Comparison of ENCODE assay signal across 26 mouse cellular contexts in genomic region chr7:80853218-80853617, GRCm38 (mm10). TPM values are rescaled to one million over a fixed set of nuclear protein-coding genes. Genes with fewer than 3 reads are reported as not detected.
DNase-seq lines count a peak whose midpoint lies in the region; ATAC-seq and TF ChIP-seq lines count a peak whose summit lies in the region.
"Had no signal": no experiment of that assay in that cellular context is flagged by ENCODE, and none has a peak within 500 bp of the region (broad histone marks: within the 10 kb centered on the region; RNA-seq: fewer than 3 reads in every experiment).

No protein-coding gene starts in this region.

- H3K4me2 ChIP-seq in midbrain, postnatal 0 days (ENCODE audit: low read depth, low read length, poor library complexity, severe bottlenecking): no peak overlapping the region
- H3K4me2 ChIP-seq: hindbrain, embryonic 13.5 days; midbrain, embryonic 11.5 days; neural tube, embryonic 12.5 days had no signal

- DNase-seq in left cerebral cortex, adult 2 months (ENCODE audit: extremely low spot score in 1 of 2, low spot score in 2 of 2): no peak
- DNase-seq in left cerebral cortex, adult 8-10 months (ENCODE audit: low spot score in 2 of 2): no peak
- no peak for DNase-seq in midbrain, postnatal 0 days (ENCODE audit: low spot score)
- DNase-seq in midbrain, embryonic 10.5 days (ENCODE audit: low spot score): no peak
- DNase-seq in ES-CJ7 (ENCODE audit: low read depth, low spot score) (peak; percentile 35), R1 (ENCODE audit: low read depth, low spot score) (peak; percentile 46)
- DNase-seq in natural killer cell, adult 2 months (ENCODE audit: low spot score in 2 of 2): no peak
- DNase-seq: adrenal gland, adult 8-10 months; cerebellum, adult 11-12 months; cerebellum, postnatal 10 days; gastrocnemius, postnatal 14 days; heart, adult 18-20 months; heart, postnatal 36 days; kidney, adult 2 months; kidney, postnatal 14 days; layer of hippocampus, postnatal 36 days; lung, adult 2 months; retina, postnatal 1 day; right cerebral cortex, postnatal 25 days; spleen, adult 18-20 months had no signal

- intact Hi-C loops in left cerebral cortex, adult 2 months (cut with DNase I): no loop called here

- H3K4me3 ChIP-seq in left cerebral cortex, adult 2 months: no peak overlapping the region
- no peak overlapping the region for H3K4me3 ChIP-seq in midbrain, postnatal 0 days (ENCODE audit: low read depth, low read length)
- H3K4me3 ChIP-seq in midbrain, embryonic 10.5 days: no peak overlapping the region
- H3K4me3 ChIP-seq: forebrain, embryonic 10.5 days; hindbrain, embryonic 13.5 days; neural tube, embryonic 12.5 days had no signal

- no peaks in the 10 kb centered on the region for H3K27me3 ChIP-seq in midbrain, postnatal 0 days (ENCODE audit: insufficient read depth, low read length)
- H3K27me3 ChIP-seq in midbrain, embryonic 10.5 days (ENCODE audit: low read depth, poor library complexity, severe bottlenecking): no peaks in the 10 kb centered on the region
- H3K27me3 ChIP-seq: hindbrain, embryonic 13.5 days; neural tube, embryonic 12.5 days had no signal

- no peaks in the 10 kb centered on the region for H3K9me3 ChIP-seq in midbrain, postnatal 0 days (ENCODE audit: low read length)
- no peaks in the 10 kb centered on the region for H3K9me3 ChIP-seq in midbrain, embryonic 10.5 days (replicated peaks)
- H3K9me3 ChIP-seq: forebrain, embryonic 10.5 days; hindbrain, embryonic 13.5 days; neural tube, embryonic 12.5 days had no signal

- no peak for ATAC-seq in midbrain, postnatal 0 days (ENCODE audit: low FRiP score)
- ATAC-seq: forebrain, embryonic 16.5 days had no signal

- no peaks in the 10 kb centered on the region for H3K36me3 ChIP-seq in midbrain, postnatal 0 days (ENCODE audit: insufficient read depth, low read length)
- H3K36me3 ChIP-seq in midbrain, embryonic 10.5 days: no peaks in the 10 kb centered on the region
- H3K36me3 ChIP-seq: forebrain, embryonic 10.5 days; hindbrain, embryonic 13.5 days; neural tube, embryonic 12.5 days had no signal

- TF ChIP-seq CTCF in left cerebral cortex, adult 2 months (IDR thresholded peaks at IDR 0.05): peak; percentile 27
- 0 out of 2 replicates have a peak, but pooled peaks have one; percentile 19 for TF ChIP-seq CTCF in midbrain, postnatal 0 days (IDR thresholded peaks at IDR 0.05)

- H3K4me1 ChIP-seq in midbrain, postnatal 0 days (ENCODE audit: insufficient read depth, low read length): no peaks in the 10 kb centered on the region
- H3K4me1 ChIP-seq in midbrain, embryonic 10.5 days: no peaks in the 10 kb centered on the region
- H3K4me1 ChIP-seq: forebrain, embryonic 10.5 days; hindbrain, embryonic 13.5 days; neural tube, embryonic 12.5 days had no signal

- 98% methylated on average over 3 of the region's 3 CpGs for whole genome bisulfite sequencing in midbrain, postnatal 0 days
- WGBS in midbrain, embryonic 10.5 days: 89% methylated on average over 3 of the region's 3 CpGs

- H3K27ac ChIP-seq in left cerebral cortex, adult 2 months: no peak overlapping the region
- H3K27ac ChIP-seq in midbrain, postnatal 0 days (ENCODE audit: low read depth, low read length): no peak overlapping the region
- H3K27ac ChIP-seq in midbrain, embryonic 10.5 days (replicated peaks): no peak overlapping the region
- H3K27ac ChIP-seq: forebrain, embryonic 10.5 days; hindbrain, embryonic 13.5 days; macrophage; neural tube, embryonic 12.5 days had no signal

- no peak overlapping the region for H3K9ac ChIP-seq in midbrain, postnatal 0 days (replicated peaks; ENCODE audit: low read length, poor library complexity, severe bottlenecking)
- H3K9ac ChIP-seq: hindbrain, embryonic 13.5 days; neural tube, embryonic 12.5 days had no signal

RNA-seq across cellular contexts. Expression of gene Zscan2, which starts 7.5 kb away (rescaled TPM):
- 10 to 100 TPM; 15.9 to 16.5 TPM for total RNA-seq in left cerebral cortex, adult 2 months (2021)
- total RNA-seq in left cerebral cortex, adult 8-10 months (2022): 10 to 100 TPM; 11.3 to 16.9 (median 14.0) TPM
- total RNA-seq in midbrain, postnatal 0 days (2014; rRNA removed): 18.2 and 22.4 TPM in 2 replicates
- polyA plus RNA-seq in midbrain, postnatal 0 days (2015; fragmentation: Nextera tagmentation; extraction: Ambion mirVana): 2.7 TPM in 2 replicates
- 2.5 and 2.9 TPM in 2 replicates for polyA plus RNA-seq in midbrain, embryonic 10.5 days (2016; fragmentation: Nextera tagmentation; extraction: Ambion mirVana)

RNA-seq across cellular contexts. Expression of gene Iqgap1, which starts 27.4 kb away (rescaled TPM):
- total RNA-seq in left cerebral cortex, adult 2 months (2021): 10 to 100 TPM; 26.0 to 27.3 TPM
- total RNA-seq in left cerebral cortex, adult 8-10 months (2022): 10 to 100 TPM; 18.0 to 29.9 (median 24.9) TPM
- total RNA-seq in midbrain, postnatal 0 days (2014; rRNA removed): 20.6 and 31.0 TPM in 2 replicates
- polyA plus RNA-seq in midbrain, postnatal 0 days (2015; fragmentation: Nextera tagmentation; extraction: Ambion mirVana): 11.3 and 12.3 TPM in 2 replicates
- polyA plus RNA-seq in midbrain, embryonic 10.5 days (2016; fragmentation: Nextera tagmentation; extraction: Ambion mirVana): 23.7 and 27.1 TPM in 2 replicates

RNA-seq across cellular contexts. Expression of gene Wdr73, which starts 47.9 kb away (rescaled TPM):
- total RNA-seq in left cerebral cortex, adult 2 months (2021): 10 to 100 TPM; 23.3 to 25.6 TPM
- total RNA-seq in left cerebral cortex, adult 8-10 months (2022): 10 to 100 TPM; 26.2 to 29.3 (median 27.8) TPM
- total RNA-seq in midbrain, postnatal 0 days (2014; rRNA removed): 33.2 and 58.1 TPM in 2 replicates
- polyA plus RNA-seq in midbrain, postnatal 0 days (2015; fragmentation: Nextera tagmentation; extraction: Ambion mirVana): 34.7 and 35.0 TPM in 2 replicates
- 48.0 and 50.2 TPM in 2 replicates for polyA plus RNA-seq in midbrain, embryonic 10.5 days (2016; fragmentation: Nextera tagmentation; extraction: Ambion mirVana)

RNA-seq across cellular contexts. Expression of gene Nmb, which starts 51.7 kb away (rescaled TPM):
- total RNA-seq in left cerebral cortex, adult 2 months (2021): 1 to 10 TPM; 4.5 to 6.7 TPM
- total RNA-seq in left cerebral cortex, adult 8-10 months (2022): 1 to 10 TPM; 3.4 to 7.1 (median 4.7) TPM
- 13.0 and 14.3 TPM in 2 replicates for total RNA-seq in midbrain, postnatal 0 days (2014; rRNA removed)
- 9.4 and 10.1 TPM in 2 replicates for polyA plus RNA-seq in midbrain, postnatal 0 days (2015; fragmentation: Nextera tagmentation; extraction: Ambion mirVana)
- 7.0 and 7.4 TPM in 2 replicates for polyA plus RNA-seq in midbrain, embryonic 10.5 days (2016; fragmentation: Nextera tagmentation; extraction: Ambion mirVana)
- polyA plus RNA-seq: macrophage had no signal

Comparison
In these comparisons a context has a peak if more than half of its experiments do, and no peak if none do; other contexts are left out.
1. DNase-seq: peak in ES-CJ7 (single experiment) and R1 (single experiment); none in left cerebral cortex, adult 2 months (0 of 2), left cerebral cortex, adult 8-10 months (0 of 2), midbrain, postnatal 0 days (single experiment), midbrain, embryonic 10.5 days (single experiment) and natural killer cell, adult 2 months (0 of 2).